Mouse (Mus musculus) thymus, postnatal 0 days (tissue): Measurements from ENCODE around the gene Mbnl2. TPM values are rescaled to one million over a fixed set of nuclear protein-coding genes. Genes with fewer than 3 reads are reported as not detected.

Source experiments
- DNase-seq: peaks from one replicate; pipeline ENCODE4 v3.0.0-alpha.2; 2015; ENCODE audit warnings: low spot score
- polyA plus RNA-seq: library from polyadenylated mRNA; unstranded; fragments of >200 nt; fragmentation: Nextera tagmentation; extraction: Ambion mirVana; gene quantifications from 2 replicates; pipeline ENCODE4 v1.2.1, GENCODE M21; 2015

Mbnl2 gene
- polyA plus RNA-seq: 81.9 and 91.2 TPM in 2 replicates

- DNase-seq: peak; percentile 92
Measured at GRCm38 (mm10) chr14:120275246-120276238, at the start of gene Mbnl2. Mbnl2 (plus strand) TSS chr14:120275669.

GRCm38 (mm10) chr14:120232076-120232496 is 43.4 kb upstream of the Mbnl2 start:
- DNase-seq: no peak

GRCm38 (mm10) chr14:120235610-120236009 is 39.9 kb upstream of the Mbnl2 start:
- no peak for DNase-seq

DNA sequence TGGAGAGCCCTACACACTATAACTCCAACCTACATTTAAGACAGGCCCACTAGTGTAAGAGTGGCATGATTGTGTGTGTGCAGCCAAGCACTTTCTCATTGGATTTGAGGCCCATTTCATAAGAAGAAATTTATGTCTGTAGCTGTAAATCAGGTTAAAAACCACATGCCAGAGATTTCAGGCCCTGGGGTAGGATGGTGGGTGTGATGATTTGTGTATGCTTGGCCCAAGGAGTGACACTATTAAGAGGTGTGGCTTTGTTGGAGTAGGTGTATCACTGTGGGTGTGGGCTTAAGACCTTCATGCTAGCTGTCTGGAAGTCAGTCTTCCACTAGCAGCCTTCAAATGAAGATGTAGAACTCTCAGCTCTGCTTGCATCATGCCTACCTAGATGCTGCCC is 37.0 kb upstream of the Mbnl2 start:
- no peak for DNase-seq

GRCm38 (mm10) chr14:120240209-120240608 is 35.3 kb upstream of the Mbnl2 start:
- DNase-seq: no peak

GRCm38 (mm10) chr14:120242711-120243110 is 32.8 kb upstream of the Mbnl2 start:
- DNase-seq: no peak

GRCm38 (mm10) chr14:120245081-120245705 is 30.3 kb upstream of the Mbnl2 start:
- DNase-seq: no peak

GRCm38 (mm10) chr14:120253331-120253730 is 22.1 kb upstream of the Mbnl2 start:
- no peak for DNase-seq

DNA sequence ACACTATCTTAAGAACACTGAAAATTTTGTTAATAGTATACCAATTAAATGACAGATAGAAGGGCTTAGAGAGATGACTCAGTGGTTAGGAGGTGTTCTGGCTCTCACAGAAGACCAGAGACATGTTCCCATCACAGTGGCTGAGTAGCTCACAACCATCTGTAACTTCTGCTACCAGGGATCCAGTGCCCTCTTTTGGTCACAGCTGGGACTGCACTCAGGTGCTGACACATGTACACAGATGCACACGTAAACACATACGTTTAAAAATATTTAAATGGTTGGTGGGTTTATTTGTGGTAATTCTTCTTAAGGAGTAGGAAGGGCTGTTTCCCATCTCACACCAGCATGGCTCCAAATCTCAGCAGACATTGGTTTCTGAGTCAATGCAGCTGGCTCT is 19.3 kb upstream of the Mbnl2 start:
- DNase-seq: no peak

- DNase-seq: no peak
Measured at GRCm38 (mm10) chr14:120256623-120257384, 18.7 kb upstream of the Mbnl2 start.

GRCm38 (mm10) chr14:120257483-120257882 is 18.0 kb upstream of the Mbnl2 start:
- no peak for DNase-seq

- DNase-seq: no peak
Measured at GRCm38 (mm10) chr14:120259426-120259825, 16.0 kb upstream of the Mbnl2 start.

GRCm38 (mm10) chr14:120261606-120262005 is 13.9 kb upstream of the Mbnl2 start:
- DNase-seq: no peak

GRCm38 (mm10) chr14:120262660-120263379 is 12.6 kb upstream of the Mbnl2 start:
- no peak for DNase-seq

GRCm38 (mm10) chr14:120263380-120264135 is 11.9 kb upstream of the Mbnl2 start:
- peak; percentile 46 for DNase-seq

DNA sequence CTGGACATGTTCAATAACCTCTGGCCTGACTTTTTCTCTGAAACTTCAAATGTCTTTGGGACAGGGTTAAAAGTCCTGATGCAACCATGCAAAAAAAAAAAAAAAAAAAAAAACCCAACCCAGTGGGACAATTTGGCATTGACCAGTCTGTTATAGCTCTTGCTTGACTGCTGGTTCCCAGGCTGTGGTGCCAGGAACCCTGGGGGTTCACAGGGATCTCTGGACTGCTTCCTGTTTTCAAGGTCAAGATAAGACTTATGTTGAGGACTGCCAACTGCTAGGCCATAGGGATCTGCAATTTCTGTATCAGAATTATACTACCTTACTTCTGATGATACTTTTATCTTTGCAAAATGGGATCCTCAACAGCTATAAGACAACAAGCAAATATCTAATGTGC is 9.6 kb upstream of the Mbnl2 start:
- no peak for DNase-seq

GRCm38 (mm10) chr14:120267130-120267529 is 8.3 kb upstream of the Mbnl2 start:
- no peak for DNase-seq

DNA sequence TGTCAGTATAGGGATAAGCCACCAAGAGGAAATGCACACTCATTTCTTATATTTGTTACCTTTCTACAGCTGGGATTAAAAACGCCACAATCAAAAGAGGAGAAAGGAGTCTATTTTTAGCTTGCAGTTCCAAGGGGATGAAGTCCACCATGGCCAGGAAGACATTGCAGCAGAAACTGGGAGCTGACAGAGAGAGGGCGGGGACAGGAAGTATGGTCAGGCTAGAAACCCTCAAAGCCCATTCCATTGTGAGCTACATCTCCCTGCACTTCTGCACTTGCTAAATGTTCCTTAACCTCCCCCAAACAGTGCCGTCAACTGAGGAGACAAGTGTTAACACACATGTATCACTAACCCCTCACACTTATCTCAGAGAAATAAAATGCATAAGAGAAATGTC is 5.4 kb upstream of the Mbnl2 start:
- no peak for DNase-seq

DNA sequence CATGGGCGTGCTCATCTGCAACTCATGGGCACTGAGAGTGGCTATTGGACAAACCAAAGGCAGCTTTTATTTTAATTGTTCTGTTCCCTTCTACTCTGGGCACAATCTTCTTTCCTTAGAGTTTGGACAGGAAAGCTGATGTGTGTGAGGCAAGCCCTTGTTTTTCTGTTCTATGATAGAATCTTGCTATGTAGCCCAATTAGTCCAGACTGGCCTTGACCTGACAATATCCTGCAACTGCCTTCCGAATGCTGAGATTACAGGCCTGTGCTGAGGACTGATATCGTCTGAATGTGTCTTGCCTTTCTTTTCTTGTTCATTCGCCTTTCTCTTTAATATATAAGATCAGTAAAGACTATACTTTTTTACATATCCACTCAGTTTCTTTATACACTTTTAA is 4.8 kb upstream of the Mbnl2 start:
- DNase-seq: no peak

DNA sequence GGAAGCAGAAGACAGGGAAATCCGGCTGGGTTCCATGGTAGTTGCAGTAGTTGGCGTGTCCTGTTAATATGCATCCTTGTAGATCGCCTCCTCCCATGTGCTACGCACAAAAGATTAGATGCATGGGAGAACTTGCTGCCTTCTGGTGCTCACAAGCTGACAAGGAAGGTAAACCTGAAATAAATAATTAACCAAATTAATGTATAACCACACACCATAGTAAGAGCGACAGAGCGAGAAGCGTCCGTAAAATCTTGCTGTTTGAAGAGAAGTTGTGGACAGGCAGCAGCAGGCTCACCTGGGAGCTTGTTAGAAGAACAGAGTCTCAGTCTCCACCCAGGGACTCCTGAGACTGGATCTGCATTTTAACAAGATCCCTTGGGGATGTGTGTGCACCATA is 4.4 kb upstream of the Mbnl2 start:
- DNase-seq: no peak
